Mouse (Mus musculus) erythroblast, embryonic 14.5 days (primary cell): Measurements from ENCODE around the gene Dhrs7.

ENCODE experiments used
- GATA1 ChIP-seq: IDR thresholded peaks from 2 replicates; pipeline ENCODE4 v1.6.1; 2012; ENCODE audit warnings: low read length, inconsistent platforms, mixed read lengths
- TAL1 ChIP-seq: IDR thresholded peaks from 3 replicates; pipeline ENCODE4 v1.6.1; 2012; ENCODE audit warnings: low read length, inconsistent platforms, mixed read lengths

DNA sequence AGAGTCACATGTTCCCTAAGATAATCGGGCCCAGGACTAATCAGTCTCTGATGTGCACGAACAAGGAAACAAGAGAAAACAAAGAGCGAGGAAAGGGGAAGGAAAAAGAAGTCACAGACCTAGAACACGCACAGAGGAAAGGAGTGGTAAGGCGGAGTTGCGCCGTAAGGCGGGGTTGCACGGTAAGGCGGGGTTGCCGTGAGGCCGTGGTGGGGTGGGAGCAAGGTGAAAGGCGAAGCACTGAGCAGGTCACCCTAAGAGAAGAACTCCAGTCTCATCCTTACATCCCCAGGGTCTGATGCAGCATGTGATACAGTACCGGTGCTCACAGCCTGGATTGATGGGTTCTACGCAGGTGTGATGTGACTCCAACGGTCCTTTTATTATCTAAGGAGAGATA is 8.9 kb downstream of the Dhrs7 start:
- TF ChIP-seq TAL1 (no peak), GATA1 (no peak)
